Mouse (Mus musculus) kidney, adult 2 months (tissue): ENCODE results near the gene Trappc11.

Experiments
- CTCF ChIP-seq: fragments of 200-500 bp; conservative IDR thresholded peaks from 2 replicates; pipeline ENCODE4 v1.5.1; 2011; ENCODE audit warnings: low read depth, mild to moderate bottlenecking, control low read depth, low read length, moderate library complexity, mixed read lengths; ENCODE audit not compliant: insufficient read depth, insufficient read length
- POLR2A ChIP-seq: fragments of 200-500 bp; IDR thresholded peaks from one replicate; pipeline ENCODE4 v1.6.1; 2011; ENCODE audit warnings: low read depth, low read length, control low read depth

- no peak for TF ChIP-seq CTCF
- TF ChIP-seq POLR2A = no peak
These were observed 36.9 kb upstream of the Trappc11 start for GRCm38 (mm10) chr8:47570161-47570560.
